In the genomic region with DNA sequence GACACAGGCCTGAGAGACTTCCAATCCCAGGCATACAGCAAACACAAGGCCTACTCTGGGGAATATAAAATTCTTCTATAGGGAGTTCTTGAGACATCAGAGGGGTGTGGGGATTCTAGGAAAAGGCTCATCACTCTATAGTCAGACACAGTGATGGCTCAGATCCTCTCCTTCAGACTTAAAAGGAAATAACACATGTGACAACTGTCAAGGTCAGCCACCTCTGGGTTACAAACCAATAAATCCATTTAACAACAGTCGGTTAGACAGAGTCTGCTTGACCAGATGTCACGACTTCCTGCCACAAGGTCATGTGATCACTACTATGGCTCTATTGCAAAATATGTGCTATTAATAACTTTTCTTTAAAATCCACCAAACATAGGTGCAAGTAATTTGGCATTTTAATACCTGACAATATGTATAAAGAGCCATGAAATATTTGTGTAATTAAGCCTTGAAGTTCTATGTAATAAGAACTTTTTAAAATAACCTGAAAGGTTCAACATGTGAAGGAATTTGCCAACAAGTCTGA, we compare ENCODE assay signal across 20 mouse cellular contexts.
A peak's percentile ranks its signal among the peaks of the same experiment; 100 is the strongest.
DNase-seq lines count a peak whose midpoint lies in the region; ATAC-seq and TF ChIP-seq lines count a peak whose summit lies in the region.
"Had no signal": no experiment of that assay in that cellular context is flagged by ENCODE, and none has a peak within 500 bp of the region (broad histone marks: within the 10 kb centered on the region; RNA-seq: fewer than 3 reads in every experiment).

No protein-coding gene starts in this region.

- H3K36me3 ChIP-seq in lung, postnatal 0 days (ENCODE audit: insufficient read depth, low read length): no peaks in the 10 kb centered on the region
- no peaks in the 10 kb centered on the region for H3K36me3 ChIP-seq in myocyte (ENCODE audit: control insufficient read depth, insufficient read depth)
- H3K36me3 ChIP-seq: embryonic facial prominence, embryonic 15.5 days; heart, embryonic 12.5 days; hindbrain, embryonic 15.5 days; liver, embryonic 15.5 days had no signal

- no peak for TF ChIP-seq POLR2A in myocyte (IDR thresholded peaks at IDR 0.05; ENCODE audit: insufficient read length, low read depth)

- no peak overlapping the region for H3K4me2 ChIP-seq in lung, postnatal 0 days (replicated peaks; ENCODE audit: low read depth, low read length)
- H3K4me2 ChIP-seq in myocyte (ENCODE audit: low read depth): no peak overlapping the region
- H3K4me2 ChIP-seq: embryonic facial prominence, embryonic 15.5 days; heart, embryonic 12.5 days; hindbrain, embryonic 15.5 days; liver, embryonic 15.5 days had no signal

- H3K4me3 ChIP-seq in lung, postnatal 0 days (ENCODE audit: low read depth, low read length): no peak overlapping the region
- no peak overlapping the region for H3K4me3 ChIP-seq in myocyte
- H3K4me3 ChIP-seq: embryonic facial prominence, embryonic 15.5 days; heart, embryonic 12.5 days; hindbrain, embryonic 15.5 days; liver, embryonic 15.5 days had no signal

- ATAC-seq in lung, postnatal 0 days: peak; percentile 43; the same call in 1 of the 2 replicates
- ATAC-seq: forebrain, embryonic 16.5 days; intestine, postnatal 0 days had no signal

- no peaks in the 10 kb centered on the region for H3K27me3 ChIP-seq in lung, postnatal 0 days (replicated peaks; ENCODE audit: insufficient read depth, low read length)
- H3K27me3 ChIP-seq in myocyte (ENCODE audit: control insufficient read depth, insufficient read depth, insufficient read length): no peaks in the 10 kb centered on the region
- H3K27me3 ChIP-seq: embryonic facial prominence, embryonic 15.5 days; heart, embryonic 12.5 days; hindbrain, embryonic 15.5 days; liver, embryonic 15.5 days had no signal

- no peak overlapping the region for H3ac ChIP-seq in myocyte (ENCODE audit: control insufficient read depth, insufficient read length)

- no peaks in the 10 kb centered on the region for H3K9me3 ChIP-seq in lung, postnatal 0 days (ENCODE audit: low read length)
- H3K9me3 ChIP-seq: embryonic facial prominence, embryonic 15.5 days; hindbrain, embryonic 15.5 days; liver, embryonic 15.5 days had no signal

- H3K9ac ChIP-seq in lung, postnatal 0 days (replicated peaks; ENCODE audit: low read depth): no peak overlapping the region
- H3K9ac ChIP-seq: embryonic facial prominence, embryonic 15.5 days; heart, embryonic 12.5 days; hindbrain, embryonic 15.5 days; liver, embryonic 15.5 days had no signal

- intact Hi-C loops in heart, postnatal 14 days (cut with DNase I): no loop called here

- peak; percentile 53 for DNase-seq in heart, adult 11 months
- DNase-seq in heart, adult 9 months (ENCODE audit: low spot score in 2 of 2): no peak
- DNase-seq in lung, postnatal 0 days (ENCODE audit: low spot score): peak; percentile 21
- no peak for DNase-seq in lung, postnatal 4 days
- DNase-seq in kidney, postnatal 14 days: peak; percentile 38
- no peak for DNase-seq in cerebellum, postnatal 36 days
- DNase-seq in heart, postnatal 14 days: no peak
- DNase-seq: cerebellum, adult 8-10 months; heart, postnatal 36 days; layer of hippocampus, adult 9-11 months; lung, postnatal 10 days; right cerebral cortex, adult 18-20 months; thymus, postnatal 14 days had no signal

- TF ChIP-seq EP300 in lung, postnatal 0 days (IDR thresholded peaks at IDR 0.05): no peak

- H3K4me1 ChIP-seq in lung, postnatal 0 days (ENCODE audit: insufficient read depth, low read depth, low read length): no peaks in the 10 kb centered on the region
- H3K4me1 ChIP-seq: embryonic facial prominence, embryonic 15.5 days; heart, embryonic 12.5 days; hindbrain, embryonic 15.5 days; liver, embryonic 15.5 days had no signal

- H3K27ac ChIP-seq in lung, postnatal 0 days (ENCODE audit: low read length): no peak overlapping the region
- H3K27ac ChIP-seq: embryonic facial prominence, embryonic 15.5 days; hindbrain, embryonic 15.5 days; liver, embryonic 15.5 days had no signal

- WGBS in lung, postnatal 0 days: 32% methylated on average over 2 of the region's 2 CpGs

- TF ChIP-seq CTCF in lung, postnatal 0 days (IDR thresholded peaks at IDR 0.05): no peak

- H3K79me2 ChIP-seq in myocyte (ENCODE audit: control insufficient read depth, insufficient read depth): no peaks in the 10 kb centered on the region

TF ChIP-seq in myocyte, 11 proteins besides CTCF, POLR2A, EP300 and RAD21:
- TF ChIP-seq USF1 (IDR thresholded peaks at IDR 0.05; ENCODE audit: low read depth): peak; percentile 40
- TF ChIP-seq TCF12 (IDR thresholded peaks at IDR 0.05; ENCODE audit: insufficient read depth, poor library complexity, severe bottlenecking): no peak
- no peak for TF ChIP-seq E2F4 (IDR thresholded peaks at IDR 0.05; ENCODE audit: insufficient read depth)
- TF ChIP-seq TCF3 (IDR thresholded peaks at IDR 0.05; ENCODE audit: insufficient read length, low read depth): no peak
- no peak for TF ChIP-seq SRF (IDR thresholded peaks at IDR 0.05; ENCODE audit: control insufficient read depth, insufficient read length, low read depth)
- TF ChIP-seq MAX (IDR thresholded peaks at IDR 0.05; ENCODE audit: low read depth): no peak
- 0 out of 2 replicates have a peak, but pooled peaks have one; percentile 55 for TF ChIP-seq CEBPB (IDR thresholded peaks at IDR 0.05; ENCODE audit: insufficient read depth, poor library complexity, severe bottlenecking)
- no peak for TF ChIP-seq REST (IDR thresholded peaks at IDR 0.05; ENCODE audit: insufficient read depth, insufficient read length)
TF ChIP-seq in myocyte: peak in this region for 2.

Comparison
In these comparisons a context has a peak if more than half of its experiments do, and no peak if none do; other contexts are left out.
1. DNase-seq: peak in heart, adult 11 months (single experiment), lung, postnatal 0 days (single experiment) and kidney, postnatal 14 days (single experiment); none in heart, adult 9 months (0 of 2), lung, postnatal 4 days (0 of 2), cerebellum, postnatal 36 days (0 of 2) and heart, postnatal 14 days (0 of 2).